ENCODE assay signal across 9 mouse cellular contexts in the genomic region with DNA sequence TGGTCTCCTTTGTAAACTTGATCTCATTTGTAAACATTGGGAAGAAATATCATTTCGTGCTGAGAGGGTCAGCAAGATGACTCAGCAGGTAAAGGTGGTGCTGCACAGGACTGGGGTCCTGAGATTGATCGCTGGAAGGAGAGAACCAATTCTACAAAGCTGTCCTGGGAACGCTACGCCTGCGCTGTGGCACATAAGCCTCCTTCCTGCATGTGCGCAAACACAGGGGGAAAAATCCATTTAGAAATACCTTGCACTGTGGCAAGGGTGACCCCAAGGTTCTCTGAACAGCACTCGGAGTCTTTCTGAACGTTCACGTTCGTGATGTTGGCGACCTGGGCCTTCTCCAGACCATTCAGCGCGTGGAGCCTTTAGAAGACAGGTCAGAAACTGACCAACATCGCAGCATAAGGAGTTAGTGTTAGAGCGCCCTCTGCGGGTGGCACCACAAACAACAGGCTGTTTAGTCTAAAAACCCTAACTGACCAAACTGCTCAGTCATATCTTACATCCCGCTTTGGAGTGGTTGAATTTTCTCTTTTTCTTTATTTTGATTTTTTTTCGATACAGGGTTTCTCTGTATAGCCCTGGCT. TPM values are rescaled to one million over a fixed set of nuclear protein-coding genes. Genes with fewer than 3 reads are reported as not detected.
DNase-seq lines count a peak whose midpoint lies in the region; ATAC-seq and TF ChIP-seq lines count a peak whose summit lies in the region.
"Had no signal": no experiment of that assay in that cellular context is flagged by ENCODE, and none has a peak within 500 bp of the region (broad histone marks: within the 10 kb centered on the region; RNA-seq: fewer than 3 reads in every experiment).

No protein-coding gene starts in this region.

- ATAC-seq in heart, embryonic 15.5 days (replicated peaks; ENCODE audit: insufficient number of reproducible peaks, insufficient read depth, low FRiP score, low read depth), result 0 out of 2 replicates have a peak, but pooled peaks have one; percentile 50
- peak; percentile 35 for ATAC-seq in liver, embryonic 13.5 days (ENCODE audit: low read depth)
- ATAC-seq in neural tube, embryonic 13.5 days (ENCODE audit: low read depth), result peak; percentile 41; the same call in 1 of the 2 replicates
- ATAC-seq in stomach, postnatal 0 days (ENCODE audit: low FRiP score, low TSS enrichment), result peak; percentile 45

- peak; percentile 94 for TF ChIP-seq CTCF in stomach, postnatal 0 days (IDR thresholded peaks at IDR 0.05; ENCODE audit: low read depth)

- H3K27me3 ChIP-seq in forebrain, embryonic 10.5 days (ENCODE audit: poor library complexity, severe bottlenecking), result no peaks in the 10 kb centered on the region
- H3K27me3 ChIP-seq in heart, embryonic 15.5 days, result no peaks in the 10 kb centered on the region
- no peaks in the 10 kb centered on the region for H3K27me3 ChIP-seq in liver, embryonic 13.5 days
- H3K27me3 ChIP-seq in neural tube, embryonic 13.5 days, result no peaks in the 10 kb centered on the region
- H3K27me3 ChIP-seq in stomach, postnatal 0 days (ENCODE audit: control insufficient read depth, insufficient read depth, low read length), result no peaks in the 10 kb centered on the region

- no peak overlapping the region for H3K9ac ChIP-seq in heart, embryonic 15.5 days
- no peak overlapping the region for H3K9ac ChIP-seq in liver, embryonic 13.5 days
- H3K9ac ChIP-seq in neural tube, embryonic 13.5 days, result no peak overlapping the region
- no peak overlapping the region for H3K9ac ChIP-seq in stomach, postnatal 0 days (ENCODE audit: low read length)

- H3K4me3 ChIP-seq in forebrain, embryonic 10.5 days, result no peak overlapping the region
- no peak overlapping the region for H3K4me3 ChIP-seq in heart, embryonic 15.5 days
- H3K4me3 ChIP-seq in liver, embryonic 13.5 days (replicated peaks), result no peak overlapping the region
- H3K4me3 ChIP-seq in neural tube, embryonic 13.5 days, result no peak overlapping the region
- H3K4me3 ChIP-seq in stomach, postnatal 0 days (ENCODE audit: low read depth, low read length), result no peak overlapping the region
- H3K4me3 ChIP-seq: erythroblast, embryonic 14.5 days had no signal

- DNase-seq in CD8-positive naive resting alpha-beta T cell, adult 2 months (ENCODE audit: low read depth in 2 of 2, low spot score in 2 of 2), result peak; percentile 67 to 68
- DNase-seq in c-Kit-negative CD71-positive TER-119-positive erythroid progenitor cells, embryonic 14.5 days (ENCODE audit: low read depth, low spot score), result peak; percentile 54
- peak; percentile 85 for DNase-seq in forebrain, embryonic 10.5 days (ENCODE audit: extremely low spot score, low spot score)
- DNase-seq in kidney, postnatal 14 days, result peak; percentile 89
- DNase-seq in liver, embryonic 13.5 days, result peak; percentile 65
- peak; percentile 87 for DNase-seq in stomach, postnatal 0 days (ENCODE audit: low spot score)

- H3K4me2 ChIP-seq in heart, embryonic 15.5 days, result no peak overlapping the region
- no peak overlapping the region for H3K4me2 ChIP-seq in liver, embryonic 13.5 days
- H3K4me2 ChIP-seq in neural tube, embryonic 13.5 days, result no peak overlapping the region
- H3K4me2 ChIP-seq in stomach, postnatal 0 days (replicated peaks; ENCODE audit: low read depth), result peak overlapping the region; percentile 25; the same call in 1 of the 2 replicates

- peak overlapping the region; percentile 46; the same call in 1 of the 2 replicates for H3K27ac ChIP-seq in forebrain, embryonic 10.5 days
- H3K27ac ChIP-seq in heart, embryonic 15.5 days, result no peak overlapping the region
- no peak overlapping the region; the same call in 1 of the 2 replicates for H3K27ac ChIP-seq in liver, embryonic 13.5 days
- H3K27ac ChIP-seq in neural tube, embryonic 13.5 days (replicated peaks), result no peak overlapping the region
- peak overlapping the region; percentile 40; the same call in 1 of the 2 replicates for H3K27ac ChIP-seq in stomach, postnatal 0 days (replicated peaks)

- no peak for TF ChIP-seq EP300 in stomach, postnatal 0 days (optimal IDR thresholded peaks at IDR 0.05)

- 31% methylated on average over 18 of the region's 18 CpGs for WGBS in forebrain, embryonic 10.5 days
- WGBS in heart, embryonic 15.5 days, result 30% methylated on average over 18 of the region's 18 CpGs
- 27% methylated on average over 18 of the region's 18 CpGs for WGBS in liver, embryonic 13.5 days (ENCODE audit: insufficient replicate concordance)
- 30% methylated on average over 18 of the region's 18 CpGs for WGBS in neural tube, embryonic 13.5 days
- 23% methylated on average over 18 of the region's 18 CpGs for WGBS in stomach, postnatal 0 days

- no peaks in the 10 kb centered on the region for H3K36me3 ChIP-seq in forebrain, embryonic 10.5 days (replicated peaks)
- no peaks in the 10 kb centered on the region for H3K36me3 ChIP-seq in heart, embryonic 15.5 days
- no peaks in the 10 kb centered on the region for H3K36me3 ChIP-seq in liver, embryonic 13.5 days
- no peaks in the 10 kb centered on the region for H3K36me3 ChIP-seq in neural tube, embryonic 13.5 days
- H3K36me3 ChIP-seq in stomach, postnatal 0 days (ENCODE audit: control insufficient read depth, insufficient read depth, low read length), result no peaks in the 10 kb centered on the region

- H3K4me1 ChIP-seq in forebrain, embryonic 10.5 days, result peaks cover 13% of the 10 kb centered on the region
- no peaks in the 10 kb centered on the region for H3K4me1 ChIP-seq in heart, embryonic 15.5 days (replicated peaks)
- H3K4me1 ChIP-seq in liver, embryonic 13.5 days (replicated peaks), result peaks cover 8% of the 10 kb centered on the region
- peaks cover 3% of the 10 kb centered on the region; the same call in 1 of the 2 replicates for H3K4me1 ChIP-seq in neural tube, embryonic 13.5 days (replicated peaks)
- 0 out of 2 replicates have a peak, but pooled peaks cover 1% of the 10 kb centered on the region for H3K4me1 ChIP-seq in stomach, postnatal 0 days (replicated peaks; ENCODE audit: control insufficient read depth, insufficient read depth)

- no peaks in the 10 kb centered on the region for H3K9me3 ChIP-seq in forebrain, embryonic 10.5 days
- no peaks in the 10 kb centered on the region for H3K9me3 ChIP-seq in heart, embryonic 15.5 days (replicated peaks)
- no peaks in the 10 kb centered on the region for H3K9me3 ChIP-seq in liver, embryonic 13.5 days (replicated peaks)
- H3K9me3 ChIP-seq in neural tube, embryonic 13.5 days, result no peaks in the 10 kb centered on the region
- no peaks in the 10 kb centered on the region for H3K9me3 ChIP-seq in stomach, postnatal 0 days (ENCODE audit: control insufficient read depth, low read length)

RNA-seq across cellular contexts. Expression of a gene that starts 40.0 kb away (rescaled TPM):
- polyA plus RNA-seq in forebrain, embryonic 10.5 days (2016; fragmentation: Nextera tagmentation; extraction: Ambion mirVana), result 10.6 and 12.2 TPM in 2 replicates
- polyA plus RNA-seq in heart, embryonic 15.5 days (2015; fragmentation: Nextera tagmentation; extraction: Ambion mirVana), result 20.9 and 22.2 TPM in 2 replicates
- polyA plus RNA-seq in liver, embryonic 13.5 days (2015; fragmentation: Nextera tagmentation; extraction: Ambion mirVana), result 7.4 and 9.5 TPM in 2 replicates
- 6.2 and 8.0 TPM in 2 replicates for polyA plus RNA-seq in neural tube, embryonic 13.5 days (2015; fragmentation: Nextera tagmentation; extraction: Ambion mirVana)
- 19.2 and 20.0 TPM in 2 replicates for polyA plus RNA-seq in stomach, postnatal 0 days (2015; fragmentation: Nextera tagmentation; extraction: Ambion mirVana)

Comparison
In these comparisons a context has a peak if more than half of its experiments do, and no peak if none do; other contexts are left out.
1. H3K27ac ChIP-seq: peak in forebrain, embryonic 10.5 days (single experiment) and stomach, postnatal 0 days (single experiment); none in heart, embryonic 15.5 days (single experiment), liver, embryonic 13.5 days (single experiment) and neural tube, embryonic 13.5 days (single experiment).
2. Peak in every context shown above with its lines, with median percentiles within 50 percentile points of each other: DNase-seq and ATAC-seq.